Mouse (Mus musculus) retina, adult 2 months (tissue): ENCODE data around the gene Olfr606.
"Not testable (repeated sequence)": the region's sequence is repeated elsewhere in the genome, so short reads cannot be mapped to it uniquely, and the experiment has no call there.

ENCODE experiments used
- DNase-seq: peaks from one replicate; pipeline ENCODE4 v3.0.0-alpha.2; 2012; ENCODE audit warnings: low read depth, low spot score

Gene Olfr606

DNA sequence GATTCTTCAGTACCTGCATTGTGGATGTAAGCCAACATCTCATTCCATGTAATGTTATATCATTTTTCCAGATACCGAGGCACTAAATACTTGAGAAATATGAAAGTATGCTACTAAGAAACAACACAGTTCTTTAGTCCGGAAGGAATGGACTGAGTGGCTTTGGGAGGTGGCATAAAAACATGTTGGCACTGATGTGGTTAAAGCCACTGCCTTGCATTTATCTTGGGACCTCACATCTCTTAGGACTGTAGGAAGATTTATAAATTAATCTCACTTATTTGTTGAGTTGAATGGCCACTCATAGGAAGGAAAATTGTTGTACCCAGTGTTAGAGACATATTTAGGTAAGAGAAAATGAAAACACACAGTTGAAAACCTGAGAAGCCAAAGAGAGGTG, at the start of gene Olfr606:
Gene Olfr606, plus strand, starts transcription at position 301 of the 400 bp plus-strand sequence.
- DNase-seq = no peak

DNA sequence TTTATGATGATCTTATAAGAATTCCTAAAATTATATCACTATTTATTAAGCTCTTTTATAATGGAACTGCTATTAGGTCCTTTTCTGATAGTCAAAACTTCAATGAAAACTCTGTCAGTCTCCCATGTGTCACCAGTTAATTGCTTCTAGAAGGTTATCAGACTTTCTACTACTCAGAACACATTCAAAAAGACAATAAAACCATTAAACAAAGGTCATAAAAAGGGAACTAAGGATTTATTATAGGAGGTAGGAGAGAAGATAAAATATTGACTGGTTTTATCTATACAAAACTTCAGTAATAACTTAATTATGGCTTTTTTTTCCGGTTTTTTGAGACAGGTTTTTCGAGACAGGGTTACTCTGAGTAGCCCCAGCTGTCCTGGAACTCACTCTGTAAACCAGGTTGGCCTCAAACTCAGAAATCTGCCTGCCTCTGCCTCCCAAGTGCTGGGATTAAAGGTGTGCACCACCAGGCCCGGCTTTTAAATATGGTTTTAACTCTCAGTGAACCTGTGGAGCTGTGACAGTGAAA, 42.3 kb upstream of the Olfr606 start:
- DNase-seq = not testable (repeated sequence)

DNA sequence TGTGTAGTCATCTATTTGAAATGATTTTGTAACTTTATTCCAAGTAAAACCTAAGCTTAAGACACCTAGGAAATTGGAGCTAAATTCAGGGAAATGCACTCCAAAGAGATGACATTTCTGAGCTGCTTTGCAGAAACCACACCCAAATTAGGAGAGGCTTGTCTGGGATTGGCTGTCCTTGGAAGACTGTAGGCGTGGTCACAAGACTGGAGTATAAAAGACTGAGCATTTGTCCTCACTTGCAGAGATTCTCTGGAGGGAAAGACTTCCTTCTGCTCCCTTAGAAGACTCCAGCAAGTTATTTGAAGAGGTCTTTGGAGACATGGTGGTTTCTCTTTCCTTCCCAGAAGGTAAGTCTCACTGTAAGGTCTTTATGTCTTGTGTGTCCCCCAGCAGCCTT, 34.1 kb upstream of the Olfr606 start, which contains the start of gene Usp17lc:
Gene Usp17lc, plus strand, starts transcription at position 301 of the 400 bp plus-strand sequence.
- DNase-seq = not testable (repeated sequence)

DNA sequence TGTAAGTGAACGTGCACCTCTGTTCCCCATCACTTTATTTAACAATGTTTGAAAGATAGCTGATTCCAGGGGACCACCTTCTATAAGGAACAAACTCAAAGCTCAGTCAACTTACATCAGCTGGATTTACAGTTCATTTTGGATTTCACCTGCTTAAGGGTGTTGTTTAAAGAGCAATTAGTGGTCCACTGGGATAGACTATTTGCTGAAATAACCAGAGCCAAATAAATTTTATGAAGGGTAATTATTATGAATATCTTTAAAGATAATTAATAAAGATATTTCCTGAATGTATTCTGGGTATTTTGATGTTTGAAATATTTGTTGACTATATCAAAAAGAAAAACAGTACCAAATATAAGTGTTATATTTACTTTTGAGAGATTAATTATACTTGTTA, 3.5 kb upstream of the Olfr606 start, which contains the start of gene Olfr605:
Gene Olfr605, minus strand, starts transcription at position 101 of the 400 bp plus-strand sequence.
- no peak for DNase-seq

DNA sequence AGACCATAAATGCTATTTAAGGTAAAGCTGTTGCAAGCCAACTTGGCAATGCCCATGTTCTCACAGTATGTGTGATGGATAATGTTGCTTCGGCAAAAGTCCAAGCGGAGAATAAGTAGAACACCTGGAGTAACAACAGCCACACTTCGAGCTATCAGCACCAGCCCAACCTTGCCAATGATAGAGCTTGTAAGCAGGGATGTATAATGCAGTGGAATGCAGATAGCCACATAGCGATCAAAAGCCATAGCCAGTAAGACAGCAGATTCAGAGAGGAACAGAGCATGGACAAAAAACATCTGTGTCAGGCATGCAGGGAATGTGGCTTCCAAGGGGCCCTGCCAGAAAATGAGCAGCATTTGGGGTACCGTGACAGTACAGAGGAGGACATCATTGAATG, 11.7 kb downstream of the Olfr606 start:
- DNase-seq = no peak

DNA sequence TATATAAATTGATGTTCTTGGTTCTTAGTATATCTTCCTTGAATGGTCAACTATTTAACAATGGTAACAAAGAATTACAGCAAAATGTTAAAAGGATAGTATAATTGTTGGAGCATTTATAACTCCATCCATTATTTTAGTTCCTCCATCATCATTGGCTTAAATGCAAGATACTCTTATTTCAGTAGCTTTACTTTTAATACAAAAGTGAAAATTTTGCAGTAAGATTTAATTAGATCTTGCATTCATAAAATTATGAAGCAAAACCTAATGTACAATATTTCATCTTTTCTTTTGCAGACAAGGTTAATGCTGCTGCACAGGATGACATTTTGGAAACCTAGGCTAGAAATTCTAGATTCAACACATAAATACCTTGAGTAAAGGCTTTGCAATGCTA, 20.7 kb downstream of the Olfr606 start, which contains the start of gene Olfr608:
Gene Olfr608, plus strand, starts transcription at position 301 of the 400 bp plus-strand sequence.
- no peak for DNase-seq

DNA sequence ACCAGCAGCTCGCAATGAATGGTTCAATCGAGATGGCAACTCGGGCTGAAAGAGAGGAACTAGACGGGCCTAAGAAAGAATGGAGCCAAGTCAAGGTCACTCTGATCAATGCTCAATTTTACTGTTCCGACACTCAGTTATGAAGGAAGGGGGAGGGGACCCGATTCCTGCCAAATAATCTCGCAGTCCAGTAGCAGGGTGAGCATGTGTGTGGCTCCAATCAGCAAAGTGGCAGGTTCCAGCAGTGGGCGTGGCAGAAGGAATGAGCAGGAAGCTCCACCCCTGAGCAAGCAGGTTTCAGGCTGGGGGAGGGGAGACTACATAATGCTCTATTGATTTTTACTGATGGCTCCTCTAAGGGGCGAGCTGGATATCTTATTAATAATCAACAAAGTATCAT, 28.3 kb downstream of the Olfr606 start:
- not testable (repeated sequence) for DNase-seq

DNA sequence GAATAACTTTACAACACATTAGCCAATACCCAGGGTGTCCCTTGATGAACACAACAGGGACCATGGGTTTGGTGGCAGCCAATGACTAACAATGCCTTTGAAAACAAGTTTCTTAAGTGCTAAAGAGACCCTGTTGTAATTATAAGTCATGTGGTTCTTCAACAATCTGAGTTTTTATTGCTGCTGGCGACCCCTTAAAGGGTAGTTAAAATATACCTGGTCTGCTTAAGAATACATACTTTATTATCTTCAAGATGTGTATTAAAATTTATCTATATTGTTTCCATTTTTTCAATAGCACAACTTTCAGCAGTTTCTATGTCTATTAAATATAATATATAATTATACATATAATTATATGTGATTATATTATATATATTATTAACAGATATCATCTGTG, 49.1 kb downstream of the Olfr606 start, which contains the start of gene Olfr609:
Gene Olfr609, minus strand, starts transcription at position 101 of the 400 bp plus-strand sequence.
- no peak for DNase-seq
